Mouse (Mus musculus) layer of hippocampus, adult 8-10 months (tissue): ENCODE data around the gene Lmx1b. TPM values are rescaled to one million over a fixed set of nuclear protein-coding genes. Genes with fewer than 3 reads are reported as not detected.

Experiments used
- DNase-seq, 2 experiments: peaks; one replicate each; pipeline ENCODE4 v3.0.0; 2022; ENCODE audit warnings: low spot score in 2 of 2
- total RNA-seq, 4 experiments: library from RNA; stranded (reverse); gene quantifications; 2 replicates each; pipeline ENCODE4 v1.2.4; 2022

Lmx1b gene
- total RNA-seq, 4 experiments from 2014 or later: 0.08 to 0.55 TPM; not detected in 2

DNA sequence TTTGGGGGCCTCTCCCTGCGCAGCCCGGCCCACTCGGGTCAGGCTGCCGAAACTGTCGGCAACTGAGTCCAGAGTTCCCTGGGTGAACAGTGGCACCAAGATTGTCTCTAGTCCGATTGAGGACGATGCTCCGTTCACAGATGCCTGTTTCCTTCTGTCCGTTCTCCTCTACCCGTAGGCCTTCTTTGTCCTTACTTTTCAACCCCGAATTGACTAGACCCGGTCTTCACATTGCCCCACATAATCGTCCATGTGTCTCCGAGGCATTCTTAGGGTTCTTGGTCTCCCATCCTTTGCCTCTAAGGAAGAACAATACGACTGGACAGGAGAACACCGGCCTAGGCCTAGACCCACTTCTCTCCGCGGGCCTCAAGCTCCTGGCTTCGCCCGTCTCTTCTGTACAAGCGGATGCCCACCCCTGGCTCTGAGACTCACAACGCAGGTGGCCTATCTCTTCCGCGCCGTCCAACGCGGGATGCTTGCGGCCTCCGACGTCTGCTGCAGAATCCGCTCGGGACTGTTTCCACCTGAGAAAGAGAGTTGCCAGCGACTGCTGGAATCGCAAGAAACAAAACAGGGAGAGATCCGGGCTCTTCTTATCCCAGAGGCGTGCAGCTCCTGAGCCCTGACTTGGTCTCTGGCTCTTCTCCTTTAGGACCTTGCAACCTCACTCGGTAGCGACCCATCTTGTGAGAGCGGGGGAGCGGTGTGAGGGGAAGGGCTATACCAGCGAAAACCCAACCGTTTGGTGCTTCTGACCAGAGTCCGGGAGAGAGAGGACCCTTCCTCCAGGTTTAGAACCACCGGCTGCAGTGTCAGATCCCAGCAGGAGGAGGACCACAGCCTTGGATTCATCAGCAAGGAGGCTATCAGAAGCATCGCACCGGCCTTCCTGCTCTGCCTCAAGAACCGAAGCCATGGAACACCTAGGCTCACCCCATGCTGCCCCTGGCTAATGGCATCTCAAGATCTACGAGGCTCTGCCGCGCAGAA, 3.7 kb upstream of the Lmx1b start:
- DNase-seq: no peak

DNA sequence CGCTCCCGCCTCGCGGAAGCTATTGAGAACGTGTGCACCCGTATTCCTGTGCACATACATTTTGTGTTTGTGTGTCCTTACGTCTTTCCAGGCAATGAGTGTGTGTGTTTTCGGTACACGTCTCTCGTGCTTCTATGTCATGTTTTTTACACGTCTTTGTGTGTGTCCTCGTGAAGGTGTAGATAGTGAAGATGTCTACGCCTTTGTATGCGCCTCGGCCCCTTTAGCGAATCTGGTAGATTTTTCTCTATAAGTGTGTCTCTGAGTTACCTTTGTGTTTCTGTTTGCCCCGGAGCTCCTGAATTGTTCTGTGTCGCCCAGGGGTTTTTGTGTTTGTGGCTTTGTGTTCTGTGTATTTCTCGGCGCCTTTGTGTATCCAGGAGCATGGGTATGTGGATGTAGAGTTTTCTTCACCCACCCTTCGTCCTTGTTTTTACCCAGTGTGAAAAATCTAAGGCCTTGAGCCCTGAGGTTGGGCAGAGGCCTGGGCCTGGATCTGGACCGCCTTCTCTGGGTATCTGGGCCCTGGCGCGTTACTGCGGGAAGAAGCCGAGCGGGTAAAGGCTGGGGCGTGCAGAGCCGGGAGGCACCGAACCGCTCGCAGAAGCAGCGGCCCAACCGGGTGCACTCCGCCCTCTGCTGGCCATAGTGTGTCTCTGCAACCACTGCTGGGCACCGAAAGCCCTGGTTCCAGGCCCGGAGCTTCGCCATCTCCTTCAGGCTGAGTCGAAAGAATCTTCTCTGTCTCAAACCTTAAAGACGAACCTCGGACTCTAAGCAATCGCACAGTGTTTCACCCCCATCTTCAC, 2.5 kb upstream of the Lmx1b start:
- peak; percentile 19 to 69 for DNase-seq

DNA sequence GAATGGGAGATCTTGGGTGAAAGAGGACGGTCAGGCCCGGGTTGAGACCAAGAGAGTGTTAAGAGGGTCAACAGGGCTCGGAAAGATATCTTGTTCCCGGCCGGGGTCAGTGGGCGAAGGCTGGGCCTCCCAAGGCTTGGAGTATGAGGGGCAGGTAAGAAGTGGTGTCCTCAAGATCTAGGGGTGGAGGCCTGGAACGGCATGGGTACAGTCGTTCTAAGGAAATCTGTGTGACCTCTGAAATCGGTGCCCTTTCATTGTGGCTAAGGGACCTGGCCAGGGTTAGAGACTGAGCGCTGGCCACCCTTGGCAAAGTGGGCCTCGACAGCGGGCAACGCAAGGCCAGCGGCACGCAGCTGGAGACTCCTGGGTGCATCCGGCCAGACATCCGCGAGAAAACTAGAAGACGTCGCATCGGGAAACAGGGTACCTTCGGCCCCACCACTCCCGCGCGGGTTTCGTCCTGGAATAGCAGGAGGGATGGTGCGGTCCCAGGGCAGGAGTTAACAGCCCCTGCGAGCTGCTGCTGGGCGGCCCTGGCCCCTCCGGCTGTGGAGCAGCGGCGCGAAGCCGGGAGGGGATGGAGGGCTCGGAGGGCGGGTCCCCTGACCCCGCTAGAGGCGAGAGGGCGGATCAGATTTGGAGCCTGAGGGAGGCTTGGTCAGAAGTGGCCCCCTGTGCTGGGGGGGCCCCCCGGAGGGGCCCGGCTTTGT, 1.7 kb upstream of the Lmx1b start:
- no peak for DNase-seq

DNA sequence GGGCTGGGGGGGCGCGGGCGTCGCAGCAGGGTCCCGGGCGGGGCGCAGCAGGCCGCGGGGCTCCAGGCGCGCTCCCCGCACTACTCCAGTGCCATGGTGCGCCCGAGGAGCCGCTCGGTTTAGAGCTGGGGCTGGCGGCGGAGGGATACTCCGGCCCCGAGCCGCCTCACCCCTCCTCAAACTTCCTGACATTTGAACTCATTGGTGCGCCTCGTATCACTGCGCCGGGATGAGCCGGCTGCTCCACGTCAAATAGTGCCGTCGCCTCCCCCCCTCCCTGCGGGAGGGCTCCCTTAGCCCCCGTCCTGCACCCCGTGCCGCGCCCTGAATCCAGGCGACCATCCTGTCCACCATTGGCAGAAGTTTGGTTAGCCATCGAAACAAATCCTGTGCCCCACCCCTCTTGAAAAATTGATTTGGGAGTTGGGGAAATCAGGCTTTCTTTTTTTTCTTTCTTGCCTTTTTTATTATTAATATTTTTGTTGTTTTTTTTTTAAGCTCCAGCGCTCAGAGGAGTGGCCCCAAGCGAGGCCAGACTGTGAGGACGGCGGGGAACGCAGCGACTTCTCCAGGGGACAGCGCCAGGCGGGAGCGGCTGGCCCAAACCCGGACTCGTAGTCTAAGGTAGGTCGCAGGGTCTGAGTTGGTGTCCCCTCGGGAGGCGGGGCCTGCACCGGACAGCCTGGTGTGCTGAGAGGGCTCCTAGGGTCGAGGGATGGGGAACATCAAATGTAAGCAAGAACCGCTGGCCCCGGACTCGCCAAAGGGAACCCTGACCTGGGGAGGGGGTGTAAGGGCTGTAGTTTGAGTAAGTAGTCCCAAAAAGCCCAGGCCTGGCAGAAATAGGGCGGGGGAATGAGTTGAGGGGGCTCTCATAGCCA, 907 bp upstream of the Lmx1b start:
- DNase-seq: no peak

DNA sequence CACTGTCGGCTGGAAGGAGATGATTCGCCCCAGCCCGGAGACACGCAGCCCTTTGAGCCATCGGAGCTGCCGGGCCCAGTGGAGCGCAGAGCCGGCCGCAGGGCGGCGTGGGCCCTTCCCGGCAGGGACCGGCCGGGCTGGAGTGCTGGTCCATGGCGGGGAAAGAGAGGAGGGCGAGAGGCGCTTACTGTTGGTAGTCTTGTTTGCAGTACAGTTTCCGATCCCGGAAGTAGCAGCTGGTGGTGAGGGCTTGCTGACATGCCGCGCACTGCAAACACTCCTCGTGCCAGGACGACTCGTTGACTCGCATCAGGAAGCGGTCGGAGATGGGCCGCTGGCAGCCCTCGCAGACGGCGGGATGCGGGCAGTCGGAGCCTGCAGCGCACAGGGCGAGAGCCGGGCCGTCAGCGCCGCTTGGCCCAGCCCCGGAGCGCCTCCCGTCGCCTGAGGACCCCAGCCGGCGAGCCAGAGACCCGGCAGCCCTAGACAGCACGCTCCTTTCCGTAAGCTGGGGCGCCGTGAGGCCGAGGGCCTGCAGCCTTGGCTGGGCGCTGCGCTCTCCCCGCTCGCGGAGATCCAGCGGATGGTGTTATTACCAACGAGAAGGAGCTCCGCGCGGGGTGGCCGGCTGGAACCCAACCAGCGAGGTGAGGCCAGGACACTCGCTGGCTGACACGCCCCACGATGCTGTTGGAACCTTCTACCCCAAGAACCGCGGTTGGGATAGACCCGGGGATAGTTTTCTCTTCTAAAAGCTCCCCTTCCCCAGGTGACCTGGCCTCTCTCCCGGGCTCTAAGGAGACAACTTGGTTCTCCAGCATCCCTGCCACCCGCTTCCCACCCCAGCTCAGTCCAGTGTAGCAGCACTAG, 775 bp downstream of the Lmx1b start:
- DNase-seq: no peak

DNA sequence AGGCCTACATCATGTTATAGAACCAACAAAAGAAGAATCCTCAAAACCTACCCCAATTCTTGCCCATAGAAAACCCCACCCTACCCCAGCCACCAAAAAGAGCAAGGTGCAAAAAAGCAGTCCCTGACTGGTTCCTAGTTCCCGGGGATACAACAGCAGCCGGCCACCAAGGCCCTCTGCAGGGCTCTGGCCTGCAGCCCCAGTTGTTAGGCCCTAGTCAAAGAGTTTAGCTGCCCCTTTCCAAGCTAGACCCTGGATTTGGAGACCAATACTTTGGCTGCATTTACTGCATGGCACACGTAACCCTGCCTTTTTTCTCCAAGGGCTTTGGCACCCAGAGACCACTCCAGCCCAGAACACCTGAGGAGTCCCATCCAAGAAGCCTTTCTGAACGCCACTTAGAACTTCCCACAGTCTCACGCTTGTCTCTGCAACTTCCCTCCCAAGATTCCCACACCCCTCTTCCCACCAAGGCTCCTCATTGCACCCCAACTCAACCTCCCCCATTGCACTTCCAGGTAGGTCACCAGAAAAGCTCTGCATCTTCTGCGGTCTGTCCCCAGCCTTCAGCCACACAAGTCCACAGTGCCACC, 2.1 kb downstream of the Lmx1b start:
- DNase-seq: no peak

DNA sequence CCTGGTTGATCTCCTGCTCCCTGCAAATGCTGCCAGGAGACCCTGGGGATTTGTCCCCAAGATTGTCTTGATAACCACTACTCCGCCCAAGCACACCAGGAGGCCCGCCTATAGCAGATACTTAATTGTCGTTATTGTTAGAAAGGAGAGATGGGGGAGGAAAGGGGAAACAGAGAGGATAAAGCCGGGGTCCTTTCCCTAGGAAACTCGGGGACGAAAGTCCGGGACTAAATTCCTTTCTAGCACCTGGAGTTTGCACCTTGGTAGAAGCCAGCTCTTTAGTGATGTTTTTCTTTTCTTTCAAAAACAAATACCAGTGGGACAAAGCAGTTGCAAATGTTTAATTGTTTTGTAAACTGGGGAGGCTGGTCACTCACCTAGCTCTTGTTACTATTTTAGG, 3.0 kb downstream of the Lmx1b start:
- no peak for DNase-seq

DNA sequence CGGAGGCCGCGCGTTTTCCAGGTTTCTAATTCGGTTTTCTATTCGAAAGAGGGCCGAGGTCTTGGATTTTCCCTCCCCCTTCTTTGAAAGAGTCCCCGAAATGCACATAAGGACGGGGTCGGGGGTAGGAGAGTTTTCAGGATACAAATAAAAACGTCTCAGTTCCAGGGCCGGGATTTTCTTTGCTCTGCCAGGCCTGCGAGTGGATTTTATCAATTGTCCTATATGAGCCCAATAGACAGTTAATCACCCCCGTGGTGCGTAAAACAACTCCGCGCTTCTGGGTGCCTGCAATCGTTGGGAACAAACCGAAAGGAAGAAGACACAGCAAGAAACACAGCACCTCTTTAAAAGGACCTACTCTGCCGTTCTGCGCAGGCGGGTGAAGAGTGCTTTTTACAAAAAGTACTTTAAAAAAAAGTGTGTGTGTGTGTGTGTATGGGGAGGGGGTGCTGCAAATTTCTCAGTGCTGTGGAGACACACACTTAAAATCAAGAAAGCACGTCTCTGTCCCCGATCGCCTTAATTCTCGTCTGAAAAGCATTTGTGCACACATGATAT, 3.6 kb downstream of the Lmx1b start:
- DNase-seq: no peak

DNA sequence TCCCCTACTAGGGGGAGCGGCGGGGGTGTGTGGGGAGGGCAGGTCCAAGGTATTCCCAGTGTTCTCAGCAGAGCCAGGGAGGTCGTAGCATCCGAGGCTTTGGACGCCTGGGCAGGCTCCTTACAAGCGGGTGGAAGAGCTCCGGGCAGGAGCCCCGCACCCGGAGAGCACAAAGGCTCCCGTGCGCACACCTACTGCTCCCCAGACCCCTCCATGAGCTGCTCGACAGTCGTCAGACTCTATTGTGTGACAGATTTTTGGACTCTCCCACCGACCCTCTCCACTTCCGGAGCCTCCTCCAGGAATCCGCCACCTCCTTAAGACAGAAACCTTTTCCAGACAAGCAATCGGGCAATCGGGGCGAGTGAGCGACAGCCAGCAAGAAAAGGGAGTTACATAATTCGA, 4.2 kb downstream of the Lmx1b start:
- DNase-seq: no peak

DNA sequence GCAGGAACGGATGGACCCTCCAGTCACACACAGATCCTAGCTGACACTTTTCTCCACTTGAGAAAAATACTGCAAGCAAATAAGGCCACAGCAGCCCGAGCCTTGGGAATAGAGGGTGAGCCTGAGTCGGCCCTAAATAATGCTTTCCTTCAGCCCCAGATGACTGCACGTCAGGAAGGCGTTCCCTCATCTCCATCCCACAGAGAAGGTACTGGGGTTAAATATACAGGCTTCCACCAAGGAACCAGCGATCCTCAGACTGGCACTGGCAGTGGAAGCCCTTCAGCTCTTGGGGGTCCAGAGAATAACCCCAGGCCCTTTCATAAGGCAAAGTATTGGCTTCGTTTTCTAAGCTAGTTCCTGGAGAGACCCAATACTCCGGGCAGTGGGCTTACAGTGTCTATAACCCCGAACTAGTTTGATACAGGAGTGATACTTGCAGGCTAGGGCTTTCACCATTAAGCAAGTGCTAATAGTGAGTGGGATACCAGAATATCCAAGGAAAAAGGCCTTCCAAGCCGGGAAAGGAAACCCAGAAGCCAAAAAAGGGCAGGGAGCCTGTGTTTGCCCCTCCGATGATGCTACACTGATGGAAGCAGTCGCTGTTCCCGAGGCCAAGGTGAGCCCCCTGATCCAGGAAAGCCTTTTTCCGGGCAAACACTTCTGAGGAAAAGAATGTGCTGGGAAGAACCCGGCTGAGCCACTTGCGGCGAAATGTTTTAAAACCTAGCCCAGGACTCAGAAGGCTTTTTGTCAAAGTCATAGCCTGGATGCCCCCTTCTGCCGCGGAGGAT, 4.8 kb downstream of the Lmx1b start:
- no peak for DNase-seq

DNA sequence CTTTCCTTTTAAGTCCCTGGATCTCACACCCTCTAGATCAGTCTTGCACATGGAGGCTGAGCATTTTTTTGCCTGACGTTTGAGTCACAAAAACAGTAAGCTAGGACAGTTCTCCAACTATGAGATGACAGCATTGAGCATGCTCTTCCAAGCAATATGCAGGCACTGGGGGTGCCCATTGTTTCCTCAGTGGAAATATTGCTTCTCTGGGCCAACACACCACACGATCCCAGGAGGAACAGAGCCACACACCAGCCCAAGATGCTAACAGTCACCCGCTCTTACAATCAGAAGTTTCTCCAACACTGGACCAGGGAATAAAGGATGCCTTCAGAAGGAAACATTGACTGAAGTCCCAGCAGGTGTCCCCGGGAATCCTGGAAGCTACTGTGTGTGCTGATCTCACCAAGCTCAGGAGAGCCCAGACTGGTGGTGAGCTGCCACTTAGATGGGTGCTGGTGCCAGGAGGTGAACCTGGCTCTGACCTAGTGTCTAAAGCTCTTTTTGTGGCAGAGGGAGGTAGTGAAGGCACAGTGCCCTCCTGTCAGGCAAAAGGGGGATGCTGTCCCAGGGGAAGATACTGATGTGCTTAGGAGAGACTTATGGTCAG, 5.7 kb downstream of the Lmx1b start:
- DNase-seq: no peak

DNA sequence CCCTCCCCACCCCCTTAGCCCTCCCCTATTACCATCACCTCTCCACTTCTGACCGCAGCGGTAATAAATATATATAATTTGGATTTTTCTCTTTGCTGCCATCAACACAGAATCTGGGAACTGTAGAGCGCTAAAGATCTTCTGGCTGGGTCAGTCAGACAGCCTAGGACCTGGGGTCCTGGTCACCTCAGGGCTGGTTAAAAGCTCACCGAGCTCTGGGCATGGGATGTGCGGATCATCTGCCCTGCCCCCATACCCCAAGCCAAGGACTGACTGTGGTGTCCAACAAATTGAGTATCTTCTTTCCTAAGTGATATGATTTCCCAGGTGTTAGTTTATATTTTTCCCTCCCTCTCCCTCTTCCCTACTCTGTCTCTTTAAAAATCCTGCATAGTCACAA, 6.4 kb downstream of the Lmx1b start:
- DNase-seq: no peak

DNA sequence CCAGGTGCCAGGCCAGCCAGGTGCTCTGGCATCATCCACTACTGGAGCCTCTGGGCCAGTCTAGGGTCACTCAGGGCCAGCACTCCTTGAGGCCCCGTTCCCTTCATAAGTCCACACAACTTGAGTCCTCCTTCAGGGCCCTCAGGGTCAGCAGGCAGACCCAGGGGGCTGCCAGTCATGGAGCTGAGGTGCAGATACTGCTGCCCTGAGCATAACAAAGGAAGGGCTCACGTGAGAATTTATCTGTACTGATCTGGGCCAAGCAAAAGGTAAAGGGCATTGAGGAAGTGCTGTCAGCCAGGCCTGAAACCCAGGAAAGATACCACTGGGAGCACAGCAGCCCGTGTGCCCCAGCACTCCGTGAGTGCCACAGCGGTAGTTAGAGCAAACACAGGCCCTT, 7.1 kb downstream of the Lmx1b start:
- DNase-seq: no peak

DNA sequence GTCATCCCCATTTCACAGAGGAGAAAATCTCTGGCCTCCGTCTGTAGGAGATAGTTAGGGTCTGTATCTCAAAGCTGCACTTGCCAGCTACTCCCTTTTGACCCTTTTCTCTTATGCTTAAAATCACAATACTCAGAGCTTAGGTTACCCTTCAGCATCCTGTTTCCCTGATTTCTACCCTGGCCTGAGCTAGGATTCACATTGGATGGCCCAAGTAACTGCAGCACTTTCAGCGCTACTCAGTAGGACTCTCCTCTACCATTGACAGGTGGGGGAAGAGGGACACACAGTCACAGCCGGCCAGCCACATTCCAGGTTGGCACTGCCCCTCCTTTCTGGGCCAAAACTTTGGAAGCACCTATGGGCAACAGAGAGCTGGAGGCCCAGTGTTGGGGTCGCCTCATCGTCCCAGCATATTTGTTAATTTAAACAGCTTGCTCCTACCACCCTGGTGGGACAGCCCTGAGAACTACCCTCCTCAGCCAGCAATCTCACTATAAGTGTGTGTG, 7.7 kb downstream of the Lmx1b start:
- DNase-seq: no peak

DNA sequence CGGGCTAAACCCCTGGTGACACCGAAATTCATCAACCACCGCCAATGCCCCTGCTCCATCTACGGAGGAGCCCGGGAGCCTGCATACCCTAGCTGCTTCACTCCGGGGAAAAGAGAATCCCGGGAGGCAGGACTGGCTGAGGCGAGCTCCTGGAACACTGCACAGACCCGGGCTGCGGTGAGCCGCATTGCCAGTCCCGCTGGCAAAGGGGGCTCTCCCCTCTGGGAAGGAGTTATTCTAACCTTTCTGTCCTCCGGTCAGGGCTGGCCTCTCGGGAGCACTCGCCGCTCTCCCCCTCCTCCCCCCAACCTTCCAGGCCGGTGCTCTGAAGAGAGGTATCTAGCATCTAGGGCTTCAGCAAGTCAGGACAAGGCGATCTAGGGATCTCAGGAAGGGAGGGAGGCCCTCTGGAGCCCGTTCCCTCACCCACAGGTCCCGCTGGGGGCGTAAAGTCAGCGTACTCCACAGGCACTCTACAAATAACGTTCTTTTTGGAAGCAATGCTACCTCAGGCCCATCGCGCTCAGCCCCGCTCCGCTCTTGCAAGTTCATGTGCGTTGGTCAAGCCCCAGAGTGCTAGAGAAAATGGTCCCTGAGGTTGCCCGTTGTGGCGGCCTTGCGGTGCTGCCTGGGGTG, 8.5 kb downstream of the Lmx1b start:
- no peak for DNase-seq

DNA sequence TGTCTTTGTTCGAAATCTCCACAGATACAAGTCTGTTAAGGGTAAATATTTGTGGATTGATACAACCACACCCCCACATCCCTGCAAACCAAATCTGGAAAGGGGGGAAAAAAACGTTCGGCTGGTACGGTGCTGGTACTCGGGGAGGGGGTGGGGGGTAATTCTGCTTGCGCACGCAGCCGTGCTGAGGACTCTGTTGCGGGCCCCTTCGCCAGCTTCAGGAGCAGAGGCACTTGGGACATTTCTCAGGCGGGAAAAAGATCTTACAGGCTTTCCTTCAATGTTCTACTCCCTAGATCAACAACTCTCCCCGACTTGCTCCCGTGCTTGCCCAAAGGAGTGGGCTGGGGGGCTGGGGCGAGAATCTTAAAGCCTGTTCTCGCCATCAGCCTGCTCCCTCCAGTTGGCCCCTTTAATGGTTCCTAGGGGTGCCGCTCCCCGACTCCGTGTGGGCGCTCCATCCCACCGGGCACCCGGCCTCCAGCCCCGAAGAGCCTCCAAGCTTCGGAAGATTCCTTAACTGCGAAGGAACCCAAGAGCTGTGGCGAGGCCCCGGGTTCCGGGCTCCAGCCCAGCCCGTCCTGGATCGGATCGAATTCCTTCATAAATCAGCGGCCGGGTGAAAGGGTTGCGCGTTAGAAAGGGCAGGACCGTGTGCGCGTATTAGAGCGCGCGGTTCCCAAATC, 9.1 kb downstream of the Lmx1b start:
- no peak for DNase-seq
